Mouse (Mus musculus) embryonic facial prominence, embryonic 12.5 days (tissue): Measurements from ENCODE around the gene Cyp17a1. TPM values are rescaled to one million over a fixed set of nuclear protein-coding genes. Genes with fewer than 3 reads are reported as not detected.

ENCODE experiments used
- ATAC-seq: fragments of 200-750 bp; cut with Nextera tagmentation; 2 replicates; pipeline ENCODE4 v1.8.0; 2017; ENCODE audit not compliant: insufficient number of reproducible peaks, insufficient read depth, low FRiP score, low TSS enrichment
- H3K27ac ChIP-seq: fragments of 300-500 bp; sonication (generic); 2 replicates; pipeline ENCODE4 v1.5.1; 2016; ENCODE audit warnings: mild to moderate bottlenecking
- H3K27me3 ChIP-seq: fragments of 300-500 bp; sonication (generic); 2 replicates; pipeline ENCODE4 v1.6.1; 2016; ENCODE audit warnings: mild to moderate bottlenecking, moderate library complexity
- H3K36me3 ChIP-seq: fragments of 300-500 bp; sonication (generic); 2 replicates; pipeline ENCODE4 v1.6.1; 2016; ENCODE audit warnings: mild to moderate bottlenecking
- H3K4me1 ChIP-seq: fragments of 300-500 bp; sonication (generic); 2 replicates; pipeline ENCODE4 v1.6.1; 2016
- H3K4me2 ChIP-seq: fragments of 300-500 bp; sonication (generic); replicated peaks from 2 replicates; pipeline ENCODE4 v1.6.1; 2016; ENCODE audit warnings: mild to moderate bottlenecking, moderate library complexity
- H3K4me3 ChIP-seq: fragments of 300-500 bp; sonication (generic); 2 replicates; pipeline ENCODE4 v1.5.1; 2016; ENCODE audit warnings: mild to moderate bottlenecking
- H3K9ac ChIP-seq: fragments of 300-500 bp; sonication (generic); 2 replicates; pipeline ENCODE4 v1.6.1; 2016; ENCODE audit warnings: mild to moderate bottlenecking, moderate library complexity
- H3K9me3 ChIP-seq: fragments of 300-500 bp; sonication (generic); 2 replicates; pipeline ENCODE4 v1.6.1; 2016; ENCODE audit warnings: mild to moderate bottlenecking, moderate library complexity
- WGBS: fragments of 180-500 bp; shearing (Covaris S2); methylation state at CpG from one replicate; pipeline ENCODE4 v1.1.7; 2016; 5-methylcytosine and 5-hydroxymethylcytosine counted together
- polyA plus RNA-seq: library from polyadenylated mRNA; unstranded; fragments of >200 nt; fragmentation: Nextera tagmentation; extraction: Ambion mirVana; gene quantifications from 2 replicates; pipeline ENCODE4 v1.2.1, GENCODE M21; 2016

Gene Cyp17a1
- polyA plus RNA-seq: 0.26 TPM in 1 of 2 replicates, not detected in the other

DNA sequence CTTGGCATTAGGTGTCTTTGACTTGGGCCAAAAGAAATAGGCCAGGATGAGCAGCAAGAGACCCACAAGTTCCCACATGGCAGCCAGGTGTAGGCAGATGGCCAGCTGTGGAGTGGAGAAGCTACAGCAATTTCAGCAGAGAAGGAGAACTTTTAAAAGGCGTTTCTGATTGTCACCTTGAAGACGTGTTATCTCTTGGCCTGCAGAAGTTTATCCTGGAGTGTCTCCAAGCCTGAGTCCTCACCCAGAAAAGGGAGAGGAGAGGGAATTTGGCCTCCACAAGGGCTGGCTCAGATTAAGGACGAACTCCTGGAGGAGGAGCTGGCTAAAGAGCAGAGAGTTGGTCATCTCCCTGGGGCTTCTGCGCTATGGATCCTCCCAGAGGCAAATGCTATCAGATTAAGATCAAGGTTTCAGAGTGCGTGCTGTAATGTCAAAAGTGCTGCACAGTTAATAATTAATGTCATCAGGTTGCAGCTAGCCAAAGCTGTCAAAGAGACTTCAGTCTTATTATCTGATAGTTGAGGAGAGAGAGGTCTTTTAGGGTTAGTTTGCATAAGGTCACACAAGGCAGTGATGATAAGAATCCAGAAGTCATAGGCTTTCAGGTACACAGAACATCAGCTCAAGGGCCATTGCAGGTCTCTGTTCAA is at the start of gene Cyp17a1:
Gene Cyp17a1, minus strand, starts transcription at position 407 of the 653 bp plus-strand sequence.
- Histone ChIP-seq H3K9me3 (no peaks in the 10 kb centered on the region), H3K4me1 (no peaks in the 10 kb centered on the region), H3K4me3 (no peak within 1 kb of the TSS), H3K27ac (no peak within 1 kb of the TSS), H3K36me3 (no peaks in the 10 kb centered on the region), H3K27me3 (peaks cover 8% of the 10 kb centered on the region; the same call in 1 of the 2 replicates), H3K4me2 (no peak within 1 kb of the TSS), H3K9ac (no peak within 1 kb of the TSS)
- ATAC-seq: no peak
- 59% methylated on average over 5 of the region's 5 CpGs for WGBS

GRCm38 (mm10) chr19:46718150-46718549 is 45.2 kb upstream of the Cyp17a1 start:
- Histone ChIP-seq H3K27ac (no peak overlapping the region), H3K4me1 (no peaks in the 10 kb centered on the region), H3K9me3 (0 out of 2 replicates have a peak, but pooled peaks cover 7% of the 10 kb centered on the region), H3K4me3 (no peak overlapping the region), H3K27me3 (no peaks in the 10 kb centered on the region), H3K9ac (no peak overlapping the region), H3K36me3 (peaks cover 8% of the 10 kb centered on the region; the same call in 1 of the 2 replicates), H3K4me2 (no peak overlapping the region)
- ATAC-seq: no peak
- 82% methylated on average over 4 of the region's 4 CpGs for WGBS

DNA sequence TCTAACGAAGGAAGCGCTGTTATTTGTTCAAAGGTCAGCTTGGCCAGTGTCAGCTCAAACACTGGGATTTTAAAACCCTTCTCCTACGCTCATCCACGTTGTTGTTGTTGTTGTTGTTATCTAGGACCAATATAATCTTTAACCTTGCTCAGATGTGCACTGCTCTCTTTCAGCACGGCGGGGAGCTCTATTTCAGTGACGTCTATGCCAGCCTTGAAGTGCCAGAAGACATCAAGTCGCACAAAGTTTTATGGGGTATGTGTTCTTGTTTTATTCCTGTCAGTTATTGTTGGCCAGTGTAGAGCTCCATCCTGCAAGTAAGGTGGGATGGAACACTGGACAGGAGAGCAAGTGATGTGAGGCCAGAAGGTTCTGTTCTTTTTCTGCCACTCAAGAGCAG is 42.0 kb upstream of the Cyp17a1 start:
- no peaks in the 10 kb centered on the region for H3K4me1 ChIP-seq
- H3K9ac ChIP-seq: no peak overlapping the region
- no peak overlapping the region for H3K4me2 ChIP-seq
- H3K36me3 ChIP-seq: peaks cover 11% of the 10 kb centered on the region; the same call in 1 of the 2 replicates
- H3K27me3 ChIP-seq: no peaks in the 10 kb centered on the region
- WGBS: 93% methylated on average over 8 of the region's 8 CpGs
- no peak overlapping the region for H3K27ac ChIP-seq
- 0 out of 2 replicates have a peak, but pooled peaks cover 7% of the 10 kb centered on the region for H3K9me3 ChIP-seq
- no peak overlapping the region for H3K4me3 ChIP-seq
- no peak for ATAC-seq

GRCm38 (mm10) chr19:46714234-46714633 is 41.3 kb upstream of the Cyp17a1 start:
- Histone ChIP-seq H3K9ac (no peak overlapping the region), H3K27me3 (no peaks in the 10 kb centered on the region), H3K4me1 (no peaks in the 10 kb centered on the region), H3K4me2 (no peak overlapping the region), H3K36me3 (peaks cover 12% of the 10 kb centered on the region; the same call in 1 of the 2 replicates), H3K9me3 (0 out of 2 replicates have a peak, but pooled peaks cover 7% of the 10 kb centered on the region), H3K27ac (no peak overlapping the region), H3K4me3 (no peak overlapping the region)
- 84% methylated on average over 8 of the region's 8 CpGs for WGBS
- no peak for ATAC-seq

DNA sequence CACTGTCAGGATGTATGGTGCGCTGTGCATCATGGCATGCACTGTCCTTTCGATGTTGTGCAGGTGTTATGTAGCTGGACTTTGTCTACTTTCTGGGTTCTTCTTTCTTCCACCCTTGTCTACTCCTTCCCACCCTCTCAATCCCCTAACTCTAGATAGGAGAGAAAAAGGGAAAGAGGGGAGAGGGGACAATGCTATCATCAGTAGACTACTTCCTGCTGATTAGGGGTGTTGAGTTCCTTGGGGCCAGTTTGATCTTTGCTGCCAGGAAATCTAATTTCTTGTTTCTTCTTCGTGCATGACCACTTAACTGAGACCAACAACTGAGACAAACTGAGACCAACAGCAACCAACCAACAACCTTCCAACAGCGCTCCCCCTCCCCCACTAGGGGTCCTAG is 37.6 kb upstream of the Cyp17a1 start:
- H3K9ac ChIP-seq: no peak overlapping the region
- H3K9me3 ChIP-seq: no peaks in the 10 kb centered on the region
- 0 out of 2 replicates have a peak, but pooled peaks cover 5% of the 10 kb centered on the region for H3K36me3 ChIP-seq
- H3K4me2 ChIP-seq: no peak overlapping the region
- H3K27me3 ChIP-seq: no peaks in the 10 kb centered on the region
- H3K27ac ChIP-seq: no peak overlapping the region
- ATAC-seq: no peak
- H3K4me3 ChIP-seq: no peak overlapping the region
- H3K4me1 ChIP-seq: peaks cover 5% of the 10 kb centered on the region; the same call in 1 of the 2 replicates
- WGBS: 88% methylated on average over 4 of the region's 4 CpGs

GRCm38 (mm10) chr19:46707296-46708151 is 34.6 kb upstream of the Cyp17a1 start, which contains the start of gene As3mt:
Gene As3mt (plus strand): TSS chr19:46707458.
- ATAC-seq: peak; percentile 64; the same call in 1 of the 2 replicates
- no peaks in the 10 kb centered on the region for H3K27me3 ChIP-seq

GRCm38 (mm10) chr19:46706540-46707295 is 33.7 kb upstream of the Cyp17a1 start:
- no peaks in the 10 kb centered on the region for H3K9me3 ChIP-seq
- H3K27ac ChIP-seq: no peak overlapping the region
- no peak for ATAC-seq
- H3K9ac ChIP-seq: no peak overlapping the region
- H3K36me3 ChIP-seq: 0 out of 2 replicates have a peak, but pooled peaks cover 5% of the 10 kb centered on the region
- H3K4me3 ChIP-seq: peak overlapping the region; percentile 47
- peak overlapping the region; percentile 64 for H3K4me2 ChIP-seq
- H3K27me3 ChIP-seq: no peaks in the 10 kb centered on the region
- 74% methylated on average over 9 of the region's 9 CpGs for WGBS
- H3K4me1 ChIP-seq: peaks cover 5% of the 10 kb centered on the region; the same call in 1 of the 2 replicates

More at GRCm38 (mm10) chr19:46707296-46708151, 34.6 kb upstream of the Cyp17a1 start, which contains the start of gene As3mt:
- H3K27ac ChIP-seq: 0 out of 2 replicates have a peak within 1 kb of the TSS, but pooled peaks have one; percentile 3
- H3K4me1 ChIP-seq: peaks cover 5% of the 10 kb centered on the region; the same call in 1 of the 2 replicates
- WGBS: 9% methylated on average over 31 of the region's 31 CpGs
- H3K9ac ChIP-seq: peak within 1 kb of the TSS; percentile 44
- no peaks in the 10 kb centered on the region for H3K9me3 ChIP-seq
- peak within 1 kb of the TSS; percentile 64 for H3K4me2 ChIP-seq
- peak within 1 kb of the TSS; percentile 47 for H3K4me3 ChIP-seq
- 0 out of 2 replicates have a peak, but pooled peaks cover 5% of the 10 kb centered on the region for H3K36me3 ChIP-seq

GRCm38 (mm10) chr19:46705779-46706495 is 33.0 kb upstream of the Cyp17a1 start:
- H3K4me1 ChIP-seq: peaks cover 5% of the 10 kb centered on the region; the same call in 1 of the 2 replicates
- no peaks in the 10 kb centered on the region for H3K9me3 ChIP-seq
- H3K9ac ChIP-seq: no peak overlapping the region
- H3K27ac ChIP-seq: no peak overlapping the region
- 0 out of 2 replicates have a peak, but pooled peaks cover 10% of the 10 kb centered on the region for H3K36me3 ChIP-seq
- WGBS: 50% methylated on average over 7 of the region's 7 CpGs
- H3K4me2 ChIP-seq: no peak overlapping the region
- ATAC-seq: no peak
- no peak overlapping the region for H3K4me3 ChIP-seq
- H3K27me3 ChIP-seq: no peaks in the 10 kb centered on the region

GRCm38 (mm10) chr19:46701156-46701555 is 28.2 kb upstream of the Cyp17a1 start:
- H3K27me3 ChIP-seq: no peaks in the 10 kb centered on the region
- no peak overlapping the region for H3K4me3 ChIP-seq
- no peak overlapping the region for H3K4me2 ChIP-seq
- no peaks in the 10 kb centered on the region for H3K9me3 ChIP-seq
- H3K9ac ChIP-seq: no peak overlapping the region
- ATAC-seq: no peak
- no peak overlapping the region for H3K27ac ChIP-seq
- no peaks in the 10 kb centered on the region for H3K4me1 ChIP-seq
- H3K36me3 ChIP-seq: 0 out of 2 replicates have a peak, but pooled peaks cover 7% of the 10 kb centered on the region
- WGBS: 84% methylated on average over 9 of the region's 9 CpGs

- H3K4me2 ChIP-seq: no peak overlapping the region
- ATAC-seq: no peak
- no peaks in the 10 kb centered on the region for H3K9me3 ChIP-seq
- 73% methylated on average over 10 of the region's 10 CpGs for WGBS
- H3K27ac ChIP-seq: no peak overlapping the region
- no peak overlapping the region for H3K4me3 ChIP-seq
- no peaks in the 10 kb centered on the region for H3K4me1 ChIP-seq
- 0 out of 2 replicates have a peak, but pooled peaks cover 10% of the 10 kb centered on the region for H3K36me3 ChIP-seq
- H3K9ac ChIP-seq: no peak overlapping the region
- no peaks in the 10 kb centered on the region for H3K27me3 ChIP-seq
Measured at GRCm38 (mm10) chr19:46699011-46699481, 26.1 kb upstream of the Cyp17a1 start.
